Mouse (Mus musculus): Measurements from ENCODE around the gene Mia2. TPM values are rescaled to one million over a fixed set of nuclear protein-coding genes. Genes with fewer than 3 reads are reported as not detected.

The Mia2 gene
- 54.8 TPM for polyA plus RNA-seq (2015; fragmentation: Illumina TruSeq; extraction: RNeasy Lipid Tissue Mini Kit (QIAGEN cat#74804); ENCODE audit: low read depth, low replicate concordance)

DNA sequence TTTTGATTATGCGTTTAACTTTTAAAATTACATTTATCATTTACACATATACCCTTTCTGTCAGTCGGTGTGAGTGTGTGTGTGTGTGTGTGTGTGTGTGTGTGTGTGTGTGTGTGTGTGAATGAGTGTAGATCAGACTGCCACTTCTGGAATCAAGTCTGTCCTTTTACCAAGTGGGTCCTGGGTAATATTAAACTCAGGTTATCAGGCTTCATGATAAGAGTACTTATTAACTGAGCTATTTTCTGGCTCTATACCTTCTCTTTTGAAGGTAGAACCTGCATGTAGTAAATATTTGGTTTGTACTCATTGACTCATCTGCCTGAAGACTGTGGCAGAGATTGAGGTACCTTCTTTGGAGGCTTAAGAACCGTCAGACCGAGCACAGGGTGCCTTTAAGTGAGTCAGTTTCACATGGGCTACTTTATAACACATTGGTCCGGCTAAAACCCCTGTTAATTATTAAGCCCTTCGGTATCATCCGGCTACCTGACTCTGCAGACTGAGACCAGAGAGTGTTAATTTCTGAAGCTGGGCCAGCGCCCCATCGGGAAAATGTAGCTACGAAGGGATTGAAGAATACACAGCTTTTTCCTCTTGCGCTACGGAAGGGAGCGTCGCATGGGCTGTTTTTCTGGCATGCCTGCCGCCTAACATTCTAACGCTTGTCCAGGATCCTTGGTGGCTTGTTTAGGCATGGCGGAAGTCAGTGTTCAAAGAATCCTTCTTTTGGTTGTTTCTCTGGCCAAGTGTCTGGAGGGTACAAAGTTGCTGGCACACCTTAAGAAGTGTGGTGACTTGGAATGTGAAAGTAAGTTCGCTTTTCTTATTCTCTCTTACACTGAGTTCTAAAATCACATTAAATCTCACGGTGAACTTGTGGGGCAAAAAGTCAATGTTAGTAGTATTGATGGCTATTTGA lies at the start of gene Mia2:
Gene Mia2 (plus strand): TSS at position 696 of the 922 bp plus-strand sequence.

GRCm38 (mm10) chr12:59060993-59061595 lies 34.5 kb upstream of the Mia2 start, which contains the start of gene Trappc6b:
Gene Trappc6b, minus strand, starts transcription at chr12:59061472.

GRCm38 (mm10) chr12:59066448-59067077 lies 29.0 kb upstream of the Mia2 start, which contains the start of gene Pnn:
Gene Pnn, plus strand, starts transcription at chr12:59066884.

DNA sequence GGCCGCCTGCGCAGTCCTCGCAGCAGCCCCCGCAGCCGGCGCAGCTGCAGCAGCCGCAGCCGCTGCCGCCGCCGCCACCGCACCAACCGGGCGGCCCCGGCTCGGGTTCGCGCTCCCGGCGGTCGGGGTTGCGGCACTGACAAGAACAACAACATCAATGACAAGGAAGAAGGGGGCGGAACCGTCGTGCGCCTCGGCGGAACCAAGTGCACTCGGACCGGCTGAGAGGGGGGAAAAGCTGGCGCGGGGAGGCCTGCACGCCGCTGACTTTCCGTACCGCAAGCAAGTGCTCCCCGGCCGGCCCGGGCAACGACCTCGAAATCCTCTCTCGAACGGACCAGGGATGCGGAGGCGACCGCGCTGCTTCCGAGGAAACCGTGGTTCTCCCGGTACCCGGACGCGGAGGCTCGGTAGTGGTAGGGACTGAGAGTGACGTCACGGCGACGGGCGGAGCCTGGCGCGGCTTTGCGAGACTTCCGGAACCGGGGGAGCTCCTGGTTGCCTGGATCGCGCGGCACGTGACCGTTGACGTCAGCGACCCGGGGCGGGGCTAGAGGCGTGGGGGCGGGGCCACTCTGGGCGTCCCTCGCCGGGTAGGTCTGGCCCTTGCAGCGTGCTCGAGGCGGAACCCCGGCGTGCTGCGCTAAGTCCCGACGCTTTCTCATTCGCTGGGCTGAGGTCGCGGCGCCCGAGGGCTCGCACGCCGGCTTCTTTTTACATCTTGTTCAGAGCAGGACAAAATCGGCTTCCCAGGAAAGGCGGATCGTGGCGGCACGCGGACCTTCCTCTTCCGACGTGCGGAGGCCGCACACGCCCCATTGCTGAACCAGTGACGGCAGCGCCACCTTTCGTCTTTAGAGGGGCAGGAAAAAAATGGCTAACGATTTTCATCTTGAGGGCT lies 124.0 kb downstream of the Mia2 start, which contains the start of gene Fbxo33:
Gene Fbxo33 (minus strand): TSS at position 401 of the 901 bp plus-strand sequence.

Other genes with a start within 250 kb of the Mia2 start
- gene Sec23a, start 83.8 kb upstream of the Mia2 start, polyA plus RNA-seq (2015; fragmentation: Illumina TruSeq; extraction: RNeasy Lipid Tissue Mini Kit (QIAGEN cat#74804); ENCODE audit: low read depth, low replicate concordance) = 66.4 TPM
- 10.7 TPM for gene Gemin2, start 82.4 kb upstream of the Mia2 start, polyA plus RNA-seq (2015; fragmentation: Illumina TruSeq; extraction: RNeasy Lipid Tissue Mini Kit (QIAGEN cat#74804); ENCODE audit: low read depth, low replicate concordance)
- gene Trappc6b, start 34.3 kb upstream of the Mia2 start, polyA plus RNA-seq (2015; fragmentation: Illumina TruSeq; extraction: RNeasy Lipid Tissue Mini Kit (QIAGEN cat#74804); ENCODE audit: low read depth, low replicate concordance) = 162 TPM
- gene Pnn, start 28.9 kb upstream of the Mia2 start, polyA plus RNA-seq (2015; fragmentation: Illumina TruSeq; extraction: RNeasy Lipid Tissue Mini Kit (QIAGEN cat#74804); ENCODE audit: low read depth, low replicate concordance) = 53.1 TPM
- gene Fbxo33, start 123.9 kb downstream of the Mia2 start, polyA plus RNA-seq (2015; fragmentation: Illumina TruSeq; extraction: RNeasy Lipid Tissue Mini Kit (QIAGEN cat#74804); ENCODE audit: low read depth, low replicate concordance) = 61.2 TPM

Data from brain, adult 10 weeks (tissue).